Mouse (Mus musculus) neural tube, embryonic 11.5 days (tissue): Measurements from ENCODE around the gene Wtap. TPM values are rescaled to one million over a fixed set of nuclear protein-coding genes. Genes with fewer than 3 reads are reported as not detected.
"Not testable (repeated sequence)": the region's sequence is repeated elsewhere in the genome, so short reads cannot be mapped to it uniquely, and the experiment has no call there.

ENCODE experiments used
- ATAC-seq: fragments of 200-750 bp; cut with Nextera tagmentation; 2 replicates; pipeline ENCODE4 v1.8.0; 2017; ENCODE audit warnings: moderate number of reproducible peaks, mild to moderate bottlenecking, moderate TSS enrichment, moderate library complexity; ENCODE audit not compliant: insufficient read depth, low FRiP score, low TSS enrichment
- DNase-seq: peaks from one replicate; pipeline ENCODE4 v3.0.0-alpha.2; 2015; ENCODE audit warnings: low spot score
- H3K27ac ChIP-seq: fragments of 300-500 bp; sonication (generic); 2 replicates; pipeline ENCODE4 v1.5.1; 2014; ENCODE audit warnings: low read depth, mild to moderate bottlenecking, low read length
- H3K27me3 ChIP-seq: fragments of 300-500 bp; sonication (generic); 2 replicates; pipeline ENCODE4 v1.6.1; 2014; ENCODE audit warnings: mild to moderate bottlenecking, low read length, mixed read lengths; ENCODE audit not compliant: control insufficient read depth, insufficient read depth
- H3K36me3 ChIP-seq: fragments of 300-500 bp; sonication (generic); 2 replicates; pipeline ENCODE4 v1.6.1; 2014; ENCODE audit warnings: mild to moderate bottlenecking, low read length, moderate library complexity, mixed read lengths; ENCODE audit not compliant: control insufficient read depth, insufficient read depth
- H3K4me1 ChIP-seq: fragments of 300-500 bp; sonication (generic); 2 replicates; pipeline ENCODE4 v1.6.1; 2014; ENCODE audit warnings: low read length, mixed read lengths; ENCODE audit not compliant: control insufficient read depth, insufficient read depth
- H3K4me2 ChIP-seq: fragments of 300-500 bp; sonication (generic); 2 replicates; pipeline ENCODE4 v1.6.1; 2014; ENCODE audit warnings: low read depth, mild to moderate bottlenecking, moderate library complexity
- H3K4me3 ChIP-seq: fragments of 300-500 bp; sonication (generic); 2 replicates; pipeline ENCODE4 v1.5.1; 2014; ENCODE audit warnings: low read depth, low read length
- H3K9ac ChIP-seq: fragments of 300-500 bp; sonication (generic); 2 replicates; pipeline ENCODE4 v1.6.1; 2014; ENCODE audit warnings: mild to moderate bottlenecking, low read length
- H3K9me3 ChIP-seq: fragments of 300-500 bp; sonication (generic); 2 replicates; pipeline ENCODE4 v1.6.1; 2016; ENCODE audit warnings: low read length; ENCODE audit not compliant: control insufficient read depth
- WGBS: fragments of 180-500 bp; shearing (Covaris S2); extraction: QIAGEN DNeasy Blood & Tissue Kit; methylation state at CpG from one replicate; pipeline ENCODE4 v1.1.7; 2014; 5-methylcytosine and 5-hydroxymethylcytosine counted together
- polyA plus RNA-seq: library from polyadenylated mRNA; unstranded; fragments of >200 nt; fragmentation: Nextera tagmentation; extraction: Ambion mirVana; gene quantifications from 2 replicates; pipeline ENCODE4 v1.2.1, GENCODE M21; 2014

Gene Wtap
- polyA plus RNA-seq, 1 experiment from 2014 or later, result 137 TPM

DNA sequence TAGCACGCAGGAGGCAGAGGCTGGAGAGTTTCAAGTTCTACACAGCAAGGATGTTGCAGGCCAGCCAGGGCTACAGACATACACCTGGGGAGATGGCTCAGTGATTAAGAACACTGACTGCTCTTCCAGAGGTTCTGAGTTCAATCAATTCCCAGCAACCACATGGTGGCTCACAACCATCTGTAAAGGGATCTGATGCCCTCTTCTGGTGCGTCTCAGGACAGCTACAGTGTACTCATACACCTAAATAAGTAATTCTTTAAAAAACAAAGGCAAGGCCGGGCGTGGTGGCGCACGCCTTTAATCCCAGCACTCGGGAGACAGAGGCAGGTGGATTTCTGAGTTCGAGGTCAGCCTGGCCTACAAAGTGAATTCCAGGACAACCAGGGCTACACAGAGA, 5.9 kb downstream of the Wtap start:
- not testable (repeated sequence) for H3K4me1 ChIP-seq, H3K4me3 ChIP-seq, H3K27me3 ChIP-seq, ATAC-seq, H3K4me2 ChIP-seq, DNase-seq, H3K36me3 ChIP-seq, H3K27ac ChIP-seq, H3K9me3 ChIP-seq, H3K9ac ChIP-seq
- WGBS, result over 99% methylated on average over 8 of the region's 8 CpGs

DNA sequence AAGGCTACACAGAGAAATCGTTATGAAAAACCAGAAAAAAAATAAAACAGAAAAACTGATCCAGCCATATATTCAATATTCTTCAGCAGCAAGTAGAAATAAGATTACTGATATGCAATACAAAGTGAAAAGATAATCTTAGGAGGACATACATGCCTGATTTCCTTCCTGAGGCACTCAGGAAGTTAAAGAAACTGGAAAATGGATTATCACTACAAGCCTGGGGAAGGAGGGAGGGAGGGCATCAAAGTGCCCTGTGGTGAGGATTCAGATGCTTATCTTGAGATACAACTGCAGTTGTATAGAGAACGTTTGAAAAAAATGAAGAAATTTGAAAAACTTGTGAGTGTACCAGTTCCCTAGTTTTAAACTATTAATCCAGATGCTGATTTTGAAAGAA, 10.0 kb downstream of the Wtap start:
- Histone ChIP-seq H3K9ac (no peak overlapping the region), H3K27ac (no peak overlapping the region), H3K27me3 (no peaks in the 10 kb centered on the region), H3K4me2 (no peak overlapping the region), H3K36me3 (peaks cover 18% of the 10 kb centered on the region), H3K4me1 (no peaks in the 10 kb centered on the region), H3K9me3 (no peaks in the 10 kb centered on the region), H3K4me3 (no peak overlapping the region)
- DNase-seq (no peak), ATAC-seq (no peak)
- WGBS, result 84% methylated on average over 2 of the region's 2 CpGs

DNA sequence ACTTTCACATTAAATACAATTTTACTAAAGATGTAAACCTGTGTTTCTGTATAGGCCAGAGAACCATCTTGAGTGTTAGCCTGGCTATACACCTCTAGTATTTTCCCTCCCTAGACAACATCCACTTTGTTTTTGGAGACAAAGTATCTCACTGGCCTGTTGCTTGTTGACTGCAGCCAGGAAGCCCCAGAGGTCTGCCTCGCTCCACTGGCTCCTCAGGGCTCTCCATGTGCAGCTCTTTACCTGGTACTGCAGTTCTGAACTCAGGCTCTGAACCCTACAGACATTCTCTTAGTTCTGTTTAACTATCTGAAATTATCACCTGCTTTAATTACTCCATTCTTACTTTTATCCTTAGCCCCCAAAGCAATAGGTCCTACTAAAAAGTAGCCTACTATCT, 15.4 kb downstream of the Wtap start:
- ATAC-seq, result no peak
- H3K36me3 ChIP-seq, result peaks cover 19% of the 10 kb centered on the region
- H3K27me3 ChIP-seq, result no peaks in the 10 kb centered on the region

DNA sequence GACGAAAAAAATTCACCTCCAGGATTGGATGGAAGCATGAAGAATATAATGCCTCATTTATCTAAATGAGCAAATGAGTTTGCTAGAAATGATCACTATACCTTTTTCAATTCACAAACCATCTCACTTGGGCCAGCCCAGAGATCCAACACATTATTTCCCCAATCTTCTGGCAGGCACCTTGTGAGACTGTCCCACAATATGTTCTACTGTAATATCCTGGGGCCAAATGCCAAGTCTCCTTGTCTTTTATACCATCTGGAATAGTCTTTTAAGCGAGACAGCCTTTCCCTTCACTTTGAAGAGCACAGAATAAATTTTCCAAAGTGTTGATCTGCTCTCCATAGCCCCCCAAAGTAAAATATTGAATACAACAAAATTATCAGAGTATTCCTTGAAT, 20.1 kb downstream of the Wtap start:
- ATAC-seq (no peak), DNase-seq (no peak)
- 88% methylated on average over 2 of the region's 2 CpGs for WGBS
- 0 out of 2 replicates have a peak, but pooled peaks cover 5% of the 10 kb centered on the region for H3K36me3 ChIP-seq
- no peak overlapping the region for H3K9ac ChIP-seq
- H3K4me1 ChIP-seq, result no peaks in the 10 kb centered on the region
- H3K4me2 ChIP-seq, result no peak overlapping the region
- H3K27me3 ChIP-seq, result no peaks in the 10 kb centered on the region
- H3K4me3 ChIP-seq, result no peak overlapping the region
- H3K27ac ChIP-seq, result no peak overlapping the region
- no peaks in the 10 kb centered on the region for H3K9me3 ChIP-seq

More for the DNA sequence above, 15.4 kb downstream of the Wtap start:
- DNase-seq, result no peak
- Histone ChIP-seq H3K4me1 (no peaks in the 10 kb centered on the region), H3K9me3 (no peaks in the 10 kb centered on the region), H3K27ac (no peak overlapping the region), H3K9ac (no peak overlapping the region), H3K4me3 (no peak overlapping the region), H3K4me2 (no peak overlapping the region)
- WGBS, result 93% methylated on average over 1 of the region's 1 CpGs

DNA sequence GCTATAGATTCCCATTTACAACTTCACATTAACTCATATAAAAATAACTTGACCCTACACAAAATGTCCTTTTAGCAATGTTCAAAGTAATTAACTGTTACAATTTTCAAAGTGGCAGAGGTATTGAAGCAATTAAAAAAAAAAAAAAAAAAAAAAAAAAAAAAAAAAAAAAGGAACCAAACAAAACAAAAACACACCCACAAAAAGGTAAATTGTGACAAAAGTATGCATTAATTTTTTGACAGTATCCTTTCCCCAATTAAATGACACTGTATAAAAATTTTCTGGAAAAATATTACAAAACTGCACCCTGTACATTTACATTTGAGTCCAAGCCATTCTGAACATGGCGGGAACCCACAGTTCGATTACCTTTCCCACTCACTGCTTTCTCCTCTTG, 26.8 kb downstream of the Wtap start:
- no peaks in the 10 kb centered on the region for H3K27me3 ChIP-seq
- H3K9ac ChIP-seq, result no peak overlapping the region
- H3K4me2 ChIP-seq, result no peak overlapping the region
- ATAC-seq (no peak), DNase-seq (no peak)
- 89% methylated on average over 2 of the region's 2 CpGs for WGBS
- H3K36me3 ChIP-seq, result 0 out of 2 replicates have a peak, but pooled peaks cover 3% of the 10 kb centered on the region
- no peak overlapping the region for H3K27ac ChIP-seq
- no peaks in the 10 kb centered on the region for H3K4me1 ChIP-seq
- H3K4me3 ChIP-seq, result no peak overlapping the region
- no peaks in the 10 kb centered on the region for H3K9me3 ChIP-seq

DNA sequence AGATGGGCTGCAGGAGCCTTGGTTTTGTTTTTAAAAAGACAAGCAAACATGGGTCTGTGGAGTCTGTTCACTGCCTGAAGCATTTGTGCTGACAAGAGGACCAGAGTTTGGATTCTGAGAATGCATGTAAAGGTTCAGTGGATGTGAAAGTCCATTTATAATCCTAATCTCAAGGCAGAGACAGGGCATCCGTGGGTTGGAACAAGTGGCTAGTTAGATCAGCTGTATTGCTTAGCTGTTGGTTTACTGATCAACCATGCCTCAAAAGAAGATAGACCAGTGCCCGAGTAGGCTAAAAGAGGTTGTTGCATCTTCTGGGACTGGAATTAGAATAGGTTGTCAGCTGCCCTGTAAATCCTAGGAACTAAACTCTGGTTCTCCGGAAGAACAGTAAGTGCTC, 30.5 kb downstream of the Wtap start:
- Histone ChIP-seq H3K4me1 (0 out of 2 replicates have a peak, but pooled peaks cover 3% of the 10 kb centered on the region), H3K36me3 (0 out of 2 replicates have a peak, but pooled peaks cover 5% of the 10 kb centered on the region), H3K4me3 (no peak overlapping the region), H3K9me3 (no peaks in the 10 kb centered on the region), H3K27ac (no peak overlapping the region), H3K27me3 (no peaks in the 10 kb centered on the region), H3K9ac (no peak overlapping the region), H3K4me2 (no peak overlapping the region)
- no peak for ATAC-seq
- WGBS, result 85% methylated on average over 3 of the region's 3 CpGs
- no peak for DNase-seq

DNA sequence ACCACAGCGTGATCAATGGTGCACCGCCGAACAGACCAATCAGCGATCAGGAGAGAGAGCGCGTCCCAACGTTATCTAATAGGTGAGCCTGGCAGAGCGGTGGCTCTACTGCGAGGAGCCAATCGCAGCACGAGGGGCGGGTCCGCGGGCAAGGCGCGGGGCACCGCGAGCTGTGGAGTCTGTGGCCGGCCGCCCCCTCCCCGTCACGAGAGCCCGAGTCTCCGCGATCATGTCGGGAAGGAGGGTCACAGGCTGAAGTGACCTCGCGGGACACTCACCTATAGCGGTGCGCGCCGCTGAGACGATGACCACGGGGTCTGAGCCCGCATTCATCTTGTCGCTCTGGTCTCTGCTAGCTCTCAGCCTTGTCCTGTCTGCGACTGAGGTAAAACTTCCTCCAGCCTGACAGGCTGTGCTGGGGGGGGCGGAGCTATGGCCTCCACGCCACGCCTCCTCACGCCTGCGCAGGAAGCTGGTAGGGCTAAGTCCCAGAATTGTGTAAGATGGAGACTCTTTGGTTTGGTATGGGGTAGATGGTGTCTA, 33.6 kb downstream of the Wtap start, which contains the start of gene Acat2:
Gene Acat2 (minus strand): TSS at position 417 of the 543 bp plus-strand sequence.
- Histone ChIP-seq H3K4me1 (0 out of 2 replicates have a peak, but pooled peaks cover 3% of the 10 kb centered on the region), H3K9ac (peak within 1 kb of the TSS; percentile 58), H3K4me3 (peak within 1 kb of the TSS; percentile 67), H3K9me3 (no peaks in the 10 kb centered on the region), H3K4me2 (peak within 1 kb of the TSS; percentile 61), H3K27ac (peak within 1 kb of the TSS; percentile 83), H3K36me3 (peaks cover 4% of the 10 kb centered on the region; the same call in 1 of the 2 replicates), H3K27me3 (no peaks in the 10 kb centered on the region)
- WGBS, result under 1% methylated on average over 39 of the region's 42 CpGs
- DNase-seq, result peak; percentile 93
- ATAC-seq, result peak; percentile 99

DNA sequence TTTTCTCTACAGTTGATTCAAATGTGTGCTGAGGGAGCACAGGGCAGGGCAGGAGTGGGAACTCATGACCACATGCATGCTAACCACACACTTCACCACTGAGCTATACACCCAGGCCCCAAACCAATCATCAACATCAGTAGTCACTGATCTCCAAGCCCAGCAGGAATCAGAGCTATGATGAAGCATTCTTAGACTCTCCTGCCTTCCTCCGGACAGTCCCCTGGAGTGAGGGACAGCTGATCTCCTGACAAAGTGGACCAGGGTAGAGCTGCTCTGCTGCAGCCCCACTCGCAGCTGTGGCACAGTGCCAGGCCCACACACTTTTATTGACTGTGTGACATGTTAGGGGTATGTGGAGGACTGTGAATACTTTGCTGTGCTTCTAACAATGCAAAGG, 34.6 kb downstream of the Wtap start:
- Histone ChIP-seq H3K4me2 (peak overlapping the region; percentile 35), H3K4me3 (peak overlapping the region; percentile 25; the same call in 1 of the 2 replicates)
- WGBS, result 40% methylated on average over 1 of the region's 2 CpGs
- not testable (repeated sequence) for H3K9ac ChIP-seq, ATAC-seq, H3K36me3 ChIP-seq, DNase-seq, H3K27me3 ChIP-seq, H3K4me1 ChIP-seq, H3K27ac ChIP-seq, H3K9me3 ChIP-seq

DNA sequence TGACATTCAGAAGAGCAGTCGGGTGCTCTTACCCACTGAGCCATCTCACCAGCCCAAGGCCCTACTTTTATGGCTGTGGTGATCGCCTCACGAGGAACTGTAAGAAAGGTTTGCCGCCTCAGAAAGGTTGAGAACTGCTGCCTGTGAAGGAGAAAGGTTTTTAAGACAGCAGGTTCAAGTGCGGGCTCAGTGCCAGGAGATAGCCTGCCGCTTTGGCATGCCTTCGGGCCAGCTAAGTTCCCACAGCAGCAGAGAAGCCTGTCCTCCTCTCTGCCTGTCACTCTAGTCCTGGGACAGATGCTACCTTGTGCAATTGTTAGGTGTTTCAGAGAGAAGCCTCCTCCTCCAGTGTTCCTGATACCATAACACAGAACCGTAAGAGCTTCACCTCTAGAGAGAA, 37.3 kb downstream of the Wtap start:
- no peak for DNase-seq

More for the DNA sequence above, 37.3 kb downstream of the Wtap start:
- WGBS, result 96% methylated on average over 8 of the region's 8 CpGs
- Histone ChIP-seq H3K4me2 (no peak overlapping the region), H3K9me3 (no peaks in the 10 kb centered on the region), H3K4me1 (0 out of 2 replicates have a peak, but pooled peaks cover 3% of the 10 kb centered on the region), H3K27me3 (no peaks in the 10 kb centered on the region), H3K36me3 (peaks cover 6% of the 10 kb centered on the region), H3K27ac (no peak overlapping the region), H3K9ac (no peak overlapping the region), H3K4me3 (no peak overlapping the region)
- ATAC-seq, result no peak
